Mouse (Mus musculus) heart, embryonic 16.5 days (tissue): ENCODE data around the gene Zfp971. TPM values are rescaled to one million over a fixed set of nuclear protein-coding genes. Genes with fewer than 3 reads are reported as not detected.

Source experiments
- polyA plus RNA-seq: library from polyadenylated mRNA; unstranded; fragments of >200 nt; fragmentation: Nextera tagmentation; extraction: Ambion mirVana; gene quantifications from 2 replicates; pipeline ENCODE4 v1.2.1, GENCODE M21; 2015

Zfp971 gene
- polyA plus RNA-seq, 1 experiment from 2014 or later, result 15.5 TPM

Other genes starting within 250 kb of the Zfp971 start
- 29.0 and 36.5 TPM in 2 replicates for gene Gm14325, start 182.9 kb upstream of the Zfp971 start, polyA plus RNA-seq
- 3.9 and 4.2 TPM in 2 replicates for gene Gm14327, start 126.2 kb upstream of the Zfp971 start, polyA plus RNA-seq
- gene Zfp972, start 97.7 kb upstream of the Zfp971 start, polyA plus RNA-seq, result 0.29 TPM in 1 of 2 replicates, not detected in the other
- gene Gm14326, start 66.0 kb upstream of the Zfp971 start, polyA plus RNA-seq, result 22.3 and 23.7 TPM in 2 replicates
- gene Zfp931, start 55.2 kb downstream of the Zfp971 start, polyA plus RNA-seq, result 14.0 and 14.3 TPM in 2 replicates
- gene Phactr3, start 95.7 kb downstream of the Zfp971 start, polyA plus RNA-seq, result 5.3 and 6.6 TPM in 2 replicates